Mouse (Mus musculus) urinary bladder, postnatal 4 days (tissue): Measurements from ENCODE around the gene Slc35b1.

ENCODE experiments used
- DNase-seq, 2 experiments: peaks; one replicate each; pipeline ENCODE4 v3.0.0; 2021 to 2022; ENCODE audit warnings: low spot score in 2 of 2

Slc35b1 gene

DNA sequence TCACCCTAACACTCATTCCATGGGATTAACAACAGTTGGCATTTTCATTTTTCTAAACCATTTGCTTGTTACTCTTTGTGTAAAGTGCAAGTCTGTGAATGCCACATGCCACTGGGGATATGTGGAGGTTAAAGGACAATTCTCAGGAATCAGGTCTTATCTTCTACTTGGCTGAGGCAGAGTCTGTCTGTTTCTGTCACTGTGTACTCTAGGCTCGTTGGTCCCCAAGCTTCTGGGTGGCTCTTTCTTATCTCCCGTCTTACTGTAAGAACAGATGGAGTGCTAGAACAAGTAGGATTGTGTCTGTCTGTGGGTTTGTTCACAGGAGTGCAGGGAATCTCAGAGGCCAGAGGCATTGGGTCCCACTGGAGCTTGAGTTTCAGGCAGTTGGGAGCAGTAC lies 46.9 kb downstream of the Slc35b1 start:
- no peak for DNase-seq

DNA sequence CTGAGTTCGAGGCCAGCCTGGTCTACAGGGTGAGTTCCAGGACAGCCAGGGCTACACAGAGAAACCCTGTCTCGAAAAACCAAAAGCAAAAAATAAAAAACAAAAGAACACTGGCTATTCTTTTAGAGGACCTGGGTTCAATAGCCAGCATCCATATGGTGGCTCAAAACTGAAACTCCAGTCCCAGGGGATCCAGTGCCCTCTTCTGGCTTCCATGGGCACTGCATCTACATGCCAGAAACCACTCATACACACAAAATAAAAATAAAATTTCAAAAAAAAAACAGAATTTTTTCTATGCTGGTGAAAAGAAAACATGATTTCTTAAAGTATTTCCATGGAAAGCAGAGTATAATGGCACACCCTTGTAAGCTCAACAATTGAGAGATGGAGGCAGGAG lies 47.7 kb downstream of the Slc35b1 start:
- DNase-seq, result no peak
